Comparison of ENCODE assay signal across 28 mouse cellular contexts in genomic region chr11:105474352-105474736, GRCm38 (mm10). TPM values are rescaled to one million over a fixed set of nuclear protein-coding genes. Genes with fewer than 3 reads are reported as not detected.
DNase-seq lines count a peak whose midpoint lies in the region; ATAC-seq and TF ChIP-seq lines count a peak whose summit lies in the region.
"Had no signal": no experiment of that assay in that cellular context is flagged by ENCODE, and none has a peak within 500 bp of the region (broad histone marks: within the 10 kb centered on the region; RNA-seq: fewer than 3 reads in every experiment).

No protein-coding gene starts in this region.

- 49% methylated on average over 6 of the region's 6 CpGs for WGBS in forebrain, embryonic 14.5 days
- WGBS in forebrain, postnatal 0 days: 31% methylated on average over 6 of the region's 6 CpGs
- 38% methylated on average over 6 of the region's 6 CpGs for WGBS in heart, embryonic 12.5 days
- WGBS in heart, adult 2 months: 46% methylated on average over 6 of the region's 6 CpGs
- 24% methylated on average over 6 of the region's 6 CpGs for WGBS in lung, embryonic 14.5 days
- 45% methylated on average over 6 of the region's 6 CpGs for WGBS in macrophage (ENCODE audit: missing documents)

- TF ChIP-seq CTCF in forebrain, postnatal 0 days (IDR thresholded peaks at IDR 0.05; ENCODE audit: low read depth): no peak
- TF ChIP-seq CTCF in heart, adult 2 months (IDR thresholded peaks at IDR 0.05): no peak
- TF ChIP-seq CTCF in lung, embryonic 14.5 days (IDR thresholded peaks at IDR 0.05; ENCODE audit: low read depth): no peak

- intact Hi-C loops in heart, adult 2 months (cut with DNase I): no loop called here

- H3K36me3 ChIP-seq in forebrain, embryonic 14.5 days (ENCODE audit: control insufficient read depth, insufficient read depth, low read length): no peaks in the 10 kb centered on the region
- no peaks in the 10 kb centered on the region for H3K36me3 ChIP-seq in forebrain, postnatal 0 days (ENCODE audit: insufficient read depth)
- H3K36me3 ChIP-seq in heart, embryonic 12.5 days: no peaks in the 10 kb centered on the region
- peaks cover 2% of the 10 kb centered on the region for H3K36me3 ChIP-seq in heart, adult 2 months (ENCODE audit: control insufficient read depth, insufficient read depth, low read length)
- no peaks in the 10 kb centered on the region for H3K36me3 ChIP-seq in lung, embryonic 14.5 days (ENCODE audit: insufficient read depth)
- no peaks in the 10 kb centered on the region for H3K36me3 ChIP-seq in macrophage (ENCODE audit: inconsistent target)
- H3K36me3 ChIP-seq: embryonic facial prominence, embryonic 13.5 days; limb, embryonic 12.5 days had no signal

- no peak overlapping the region for H3K9ac ChIP-seq in forebrain, embryonic 14.5 days (ENCODE audit: low read length)
- no peak overlapping the region for H3K9ac ChIP-seq in forebrain, postnatal 0 days
- H3K9ac ChIP-seq in heart, embryonic 12.5 days: no peak overlapping the region
- no peak overlapping the region for H3K9ac ChIP-seq in heart, adult 2 months (ENCODE audit: low read depth, low read length)
- H3K9ac ChIP-seq in lung, embryonic 14.5 days: no peak overlapping the region
- H3K9ac ChIP-seq: embryonic facial prominence, embryonic 13.5 days; hindbrain, embryonic 14.5 days; limb, embryonic 12.5 days had no signal

- H3K4me3 ChIP-seq in forebrain, embryonic 14.5 days (ENCODE audit: low read depth, low read length): no peak overlapping the region
- no peak overlapping the region for H3K4me3 ChIP-seq in forebrain, postnatal 0 days (ENCODE audit: low read depth, low read length)
- no peak overlapping the region for H3K4me3 ChIP-seq in heart, embryonic 12.5 days
- no peak overlapping the region for H3K4me3 ChIP-seq in heart, adult 2 months
- H3K4me3 ChIP-seq in lung, embryonic 14.5 days (ENCODE audit: low read depth, low read length): no peak overlapping the region
- H3K4me3 ChIP-seq in macrophage (ENCODE audit: inconsistent target): no peak overlapping the region
- H3K4me3 ChIP-seq: embryonic facial prominence, embryonic 13.5 days; erythroblast, embryonic 14.5 days; limb, embryonic 12.5 days had no signal

- 0 out of 2 replicates have a peak, but pooled peaks have one; percentile 32 for ATAC-seq in forebrain, embryonic 14.5 days
- no peak for ATAC-seq in forebrain, postnatal 0 days
- no peak for ATAC-seq in heart, embryonic 12.5 days (ENCODE audit: insufficient number of reproducible peaks, low FRiP score)
- ATAC-seq in lung, embryonic 14.5 days (ENCODE audit: insufficient read depth): peak; percentile 47; the same call in 1 of the 2 replicates
- ATAC-seq: inflammation-experienced regulatory T-cells, adult 6 months had no signal

- H3K4me2 ChIP-seq in forebrain, embryonic 14.5 days (ENCODE audit: low read length): no peak overlapping the region
- no peak overlapping the region for H3K4me2 ChIP-seq in forebrain, postnatal 0 days (ENCODE audit: low read depth)
- H3K4me2 ChIP-seq in heart, embryonic 12.5 days: no peak overlapping the region
- no peak overlapping the region for H3K4me2 ChIP-seq in lung, embryonic 14.5 days
- H3K4me2 ChIP-seq: embryonic facial prominence, embryonic 13.5 days; hindbrain, embryonic 14.5 days; limb, embryonic 12.5 days; liver, embryonic 11.5 days had no signal

- H3K27me3 ChIP-seq in forebrain, embryonic 14.5 days (replicated peaks; ENCODE audit: control insufficient read depth, insufficient read depth, low read length): no peaks in the 10 kb centered on the region
- no peaks in the 10 kb centered on the region for H3K27me3 ChIP-seq in forebrain, postnatal 0 days (ENCODE audit: insufficient read depth, low read length)
- no peaks in the 10 kb centered on the region for H3K27me3 ChIP-seq in heart, embryonic 12.5 days (replicated peaks)
- H3K27me3 ChIP-seq in heart, adult 2 months (ENCODE audit: control insufficient read depth, insufficient read depth, low read length): no peaks in the 10 kb centered on the region
- H3K27me3 ChIP-seq in lung, embryonic 14.5 days (ENCODE audit: insufficient read depth, low read length): no peaks in the 10 kb centered on the region
- H3K27me3 ChIP-seq: embryonic facial prominence, embryonic 13.5 days; limb, embryonic 12.5 days; megakaryocyte, embryonic 14.5 days had no signal

- no peak overlapping the region for H3K27ac ChIP-seq in forebrain, embryonic 14.5 days (ENCODE audit: low read depth, low read length)
- no peak overlapping the region for H3K27ac ChIP-seq in forebrain, postnatal 0 days (ENCODE audit: low read depth, low read length)
- peak overlapping the region; percentile 54; the same call in 1 of the 2 replicates for H3K27ac ChIP-seq in heart, embryonic 12.5 days (ENCODE audit: poor library complexity, severe bottlenecking)
- H3K27ac ChIP-seq in heart, adult 2 months: no peak overlapping the region
- H3K27ac ChIP-seq in lung, embryonic 14.5 days (ENCODE audit: low read depth): no peak overlapping the region
- 0 out of 2 replicates have a peak overlapping the region, but pooled peaks have one; percentile 24 for H3K27ac ChIP-seq in macrophage
- H3K27ac ChIP-seq: embryonic facial prominence, embryonic 13.5 days; kidney, postnatal 0 days; limb, embryonic 12.5 days had no signal

- no peaks in the 10 kb centered on the region for H3K9me3 ChIP-seq in forebrain, embryonic 14.5 days (replicated peaks; ENCODE audit: control insufficient read depth, low read length)
- H3K9me3 ChIP-seq in forebrain, postnatal 0 days (ENCODE audit: low read length): no peaks in the 10 kb centered on the region
- H3K9me3 ChIP-seq in heart, embryonic 12.5 days (replicated peaks): no peaks in the 10 kb centered on the region
- H3K9me3 ChIP-seq in lung, embryonic 14.5 days (ENCODE audit: low read depth, low read length): no peaks in the 10 kb centered on the region
- H3K9me3 ChIP-seq: embryonic facial prominence, embryonic 13.5 days; limb, embryonic 12.5 days; megakaryocyte, embryonic 14.5 days had no signal

- H3K79me2 ChIP-seq in heart, adult 2 months (replicated peaks; ENCODE audit: control insufficient read depth, insufficient read depth, low read length): no peaks in the 10 kb centered on the region
- H3K79me2 ChIP-seq in macrophage (ENCODE audit: inconsistent target): no peaks in the 10 kb centered on the region

- DNase-seq in forebrain, embryonic 14.5 days (ENCODE audit: low spot score): no peak
- no peak for DNase-seq in forebrain, postnatal 0 days
- no peak for DNase-seq in heart, adult 2 months
- DNase-seq in lung, embryonic 14.5 days: peak; percentile 44
- no peak for DNase-seq in lung, adult 18-20 months
- DNase-seq: adrenal gland, postnatal 14 days; cerebellum, postnatal 25 days; gastrocnemius, postnatal 25 days; heart, postnatal 36 days; kidney, adult 18-20 months; lung, adult 2 months; thymus, adult 18-20 months; thymus, postnatal 36 days had no signal

- no peak for TF ChIP-seq POLR2A in heart, adult 2 months (IDR thresholded peaks at IDR 0.05; ENCODE audit: insufficient read depth, low read depth, low read length)

- H3K4me1 ChIP-seq in forebrain, embryonic 14.5 days (ENCODE audit: control insufficient read depth, insufficient read depth, low read length): peaks cover 17% of the 10 kb centered on the region; the same call in 1 of the 2 replicates
- H3K4me1 ChIP-seq in forebrain, postnatal 0 days (ENCODE audit: insufficient read depth): peaks cover 12% of the 10 kb centered on the region
- H3K4me1 ChIP-seq in heart, embryonic 12.5 days (replicated peaks): peaks cover 27% of the 10 kb centered on the region
- peaks cover 1% of the 10 kb centered on the region; the same call in 1 of the 2 replicates for H3K4me1 ChIP-seq in heart, adult 2 months (ENCODE audit: control insufficient read depth, insufficient read depth, low read length)
- peaks cover 11% of the 10 kb centered on the region for H3K4me1 ChIP-seq in lung, embryonic 14.5 days (ENCODE audit: insufficient read depth)
- H3K4me1 ChIP-seq: limb, embryonic 12.5 days had no signal

- no peak for TF ChIP-seq EP300 in heart, adult 2 months (IDR thresholded peaks at IDR 0.05; ENCODE audit: insufficient read depth, low read depth, low read length)

RNA-seq across cellular contexts. Expression of gene March10, which starts 17.8 kb away (rescaled TPM):
- polyA plus RNA-seq in forebrain, embryonic 14.5 days (2014; fragmentation: Nextera tagmentation; extraction: Ambion mirVana): 0.23 and 0.41 TPM in 2 replicates
- total RNA-seq in forebrain, postnatal 0 days (2014; rRNA removed): 0.38 TPM in 2 replicates
- polyA plus RNA-seq in forebrain, postnatal 0 days (2015; fragmentation: Nextera tagmentation; extraction: Ambion mirVana): 0.36 and 0.58 TPM in 2 replicates
- 0.57 TPM in 1 of 2 replicates, not detected in the other for polyA plus RNA-seq in heart, embryonic 12.5 days (2016; fragmentation: Nextera tagmentation; extraction: Ambion mirVana)
- not detected for total RNA-seq in heart, adult 2 months (2021)
- polyA plus RNA-seq in heart, adult 2 months (2012; rRNA removed): 0.08 and 0.38 TPM in 2 replicates
- 0.43 TPM in 1 of 2 replicates, not detected in the other for polyA plus RNA-seq in lung, embryonic 14.5 days (2014; fragmentation: Nextera tagmentation; extraction: Ambion mirVana)
- total RNA-seq in macrophage (2018; cell fraction: chromatin; rRNA removed): under 1 TPM in 1 of 26 experiments, not detected in 25; 0.25 TPM
- total RNA-seq in macrophage (2018; cell fraction: cytosol; rRNA removed): not detected
- under 1 TPM in 1 of 26 experiments, not detected in 25; 0.32 TPM for total RNA-seq in macrophage (2018; cell fraction: nucleus; rRNA removed)
- polyA plus RNA-seq in macrophage (2018): not detected in 3 replicates
- total RNA-seq: adrenal gland, postnatal 14 days; gastrocnemius, postnatal 25 days; heart, postnatal 36 days; monocyte, adult 5-6 weeks; neutrophil, adult 5-6 weeks had no signal
- polyA plus RNA-seq: embryonic facial prominence, embryonic 13.5 days; erythroblast, embryonic 14.5 days; inflammation-experienced regulatory T-cells, adult 6 months; large intestine, adult 2 months; limb, embryonic 12.5 days; liver, embryonic 11.5 days; small intestine, adult 2 months; stomach, embryonic 16.5 days had no signal

Comparison
In these comparisons a context has a peak if more than half of its experiments do, and no peak if none do; other contexts are left out.
1. ATAC-seq: peak in forebrain, embryonic 14.5 days (single experiment) and lung, embryonic 14.5 days (single experiment); none in forebrain, postnatal 0 days (single experiment) and heart, embryonic 12.5 days (single experiment).
2. H3K27ac ChIP-seq: peak in heart, embryonic 12.5 days (single experiment) and macrophage (single experiment); none in forebrain, embryonic 14.5 days (single experiment), forebrain, postnatal 0 days (single experiment), heart, adult 2 months (single experiment) and lung, embryonic 14.5 days (single experiment).